Mouse (Mus musculus) liver, postnatal 0 days (tissue): ENCODE measurements around the gene Grin3b.

Source experiments
- CTCF ChIP-seq: sonication (generic); IDR thresholded peaks from 2 replicates; pipeline ENCODE4 v1.5.1; 2016; ENCODE audit warnings: antibody characterized with exemption, low read depth
- EP300 ChIP-seq: IDR thresholded peaks from 2 replicates; pipeline ENCODE4 v1.6.1; 2016; ENCODE audit warnings: antibody characterized with exemption, low read depth, mild to moderate bottlenecking

DNA sequence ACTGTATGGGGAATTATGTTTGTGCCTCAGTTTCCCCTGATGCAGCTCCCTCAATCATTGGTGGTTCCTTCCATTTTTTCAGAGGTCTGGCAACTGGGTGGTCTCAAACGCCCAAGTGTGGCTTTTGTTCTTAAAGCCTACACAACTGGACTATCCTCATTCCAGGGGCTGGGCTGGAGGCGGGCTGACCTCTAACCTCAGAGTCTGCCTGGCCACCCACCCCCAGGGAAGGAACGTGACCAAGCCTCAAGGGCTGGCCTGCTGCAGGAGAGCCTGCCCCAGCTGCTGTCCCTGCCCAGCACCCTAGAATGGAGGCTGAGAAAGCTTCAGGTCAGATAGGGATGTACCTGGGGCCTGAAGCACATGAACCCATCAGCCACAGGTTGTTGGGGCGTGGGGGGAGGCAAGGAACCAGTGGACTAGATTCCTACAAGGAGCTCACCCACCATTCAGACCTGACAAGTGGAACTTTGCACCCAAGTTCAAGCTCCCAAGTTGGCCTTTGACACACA is 13.8 kb upstream of the Grin3b start:
- no peak for TF ChIP-seq CTCF
- TF ChIP-seq EP300, result no peak
